Mouse (Mus musculus): Measurements from ENCODE around the gene Ccl17. TPM values are rescaled to one million over a fixed set of nuclear protein-coding genes. Genes with fewer than 3 reads are reported as not detected.
A peak's percentile ranks its signal among the peaks of the same experiment; 100 is the strongest.

The Ccl17 gene
- polyA plus RNA-seq (2015; fragmentation: Nextera tagmentation; extraction: Ambion mirVana), result 0.44 and 0.51 TPM in 2 replicates

GRCm38 (mm10) chr8:94810153-94810552 lies at the start of gene Ccl17:
Gene Ccl17, plus strand, starts transcription at chr8:94810453.
- no peaks in the 10 kb centered on the region for H3K36me3 ChIP-seq (ENCODE audit: control insufficient read depth, insufficient read depth)
- WGBS, result 25% methylated on average over 3 of the region's 3 CpGs
- H3K27ac ChIP-seq (ENCODE audit: low read length), result no peak within 1 kb of the TSS

GRCm38 (mm10) chr8:94767035-94767434 lies 43.2 kb upstream of the Ccl17 start:
- peaks cover 16% of the 10 kb centered on the region for H3K27me3 ChIP-seq (ENCODE audit: control insufficient read depth, insufficient read depth, low read length)
- no peak overlapping the region for H3K4me2 ChIP-seq (ENCODE audit: low read depth, low read length)
- WGBS, result 59% methylated on average over 9 of the region's 9 CpGs

More at GRCm38 (mm10) chr8:94810153-94810552, at the start of gene Ccl17:
- Histone ChIP-seq H3K27me3 (ENCODE audit: control insufficient read depth, insufficient read depth, low read length) (no peaks in the 10 kb centered on the region), H3K4me1 (ENCODE audit: control insufficient read depth, insufficient read depth, low read length) (no peaks in the 10 kb centered on the region), H3K4me3 (ENCODE audit: low read length) (no peak within 1 kb of the TSS), H3K9ac (ENCODE audit: low read length) (no peak within 1 kb of the TSS), H3K9me3 (replicated peaks; ENCODE audit: control insufficient read depth, low read length) (no peaks in the 10 kb centered on the region), H3K4me2 (ENCODE audit: low read depth, low read length) (no peak within 1 kb of the TSS)
- no peak for ATAC-seq (replicated peaks; ENCODE audit: extremely low read depth, insufficient read depth, low FRiP score)

GRCm38 (mm10) chr8:94770945-94771344 lies 39.3 kb upstream of the Ccl17 start:
- Histone ChIP-seq H3K4me2 (ENCODE audit: low read depth, low read length) (no peak overlapping the region; the same call in 1 of the 2 replicates), H3K9me3 (replicated peaks; ENCODE audit: control insufficient read depth, low read length) (no peaks in the 10 kb centered on the region), H3K36me3 (ENCODE audit: control insufficient read depth, insufficient read depth) (no peaks in the 10 kb centered on the region), H3K27me3 (ENCODE audit: control insufficient read depth, insufficient read depth, low read length) (peaks cover 16% of the 10 kb centered on the region), H3K4me1 (ENCODE audit: control insufficient read depth, insufficient read depth, low read length) (peaks cover 18% of the 10 kb centered on the region), H3K9ac (ENCODE audit: low read length) (no peak overlapping the region), H3K27ac (ENCODE audit: low read length) (no peak overlapping the region), H3K4me3 (ENCODE audit: low read length) (no peak overlapping the region)
- no peak for ATAC-seq (replicated peaks; ENCODE audit: extremely low read depth, insufficient read depth, low FRiP score)
- WGBS, result 37% methylated on average over 6 of the region's 6 CpGs

More at GRCm38 (mm10) chr8:94767035-94767434, 43.2 kb upstream of the Ccl17 start:
- no peak for ATAC-seq (replicated peaks; ENCODE audit: extremely low read depth, insufficient read depth, low FRiP score)
- no peak overlapping the region for H3K4me3 ChIP-seq (ENCODE audit: low read length)
- H3K27ac ChIP-seq (ENCODE audit: low read length), result no peak overlapping the region
- H3K9ac ChIP-seq (ENCODE audit: low read length), result no peak overlapping the region
- no peaks in the 10 kb centered on the region for H3K36me3 ChIP-seq (ENCODE audit: control insufficient read depth, insufficient read depth)
- peaks cover 12% of the 10 kb centered on the region for H3K4me1 ChIP-seq (ENCODE audit: control insufficient read depth, insufficient read depth, low read length)
- H3K9me3 ChIP-seq (replicated peaks; ENCODE audit: control insufficient read depth, low read length), result no peaks in the 10 kb centered on the region

DNA sequence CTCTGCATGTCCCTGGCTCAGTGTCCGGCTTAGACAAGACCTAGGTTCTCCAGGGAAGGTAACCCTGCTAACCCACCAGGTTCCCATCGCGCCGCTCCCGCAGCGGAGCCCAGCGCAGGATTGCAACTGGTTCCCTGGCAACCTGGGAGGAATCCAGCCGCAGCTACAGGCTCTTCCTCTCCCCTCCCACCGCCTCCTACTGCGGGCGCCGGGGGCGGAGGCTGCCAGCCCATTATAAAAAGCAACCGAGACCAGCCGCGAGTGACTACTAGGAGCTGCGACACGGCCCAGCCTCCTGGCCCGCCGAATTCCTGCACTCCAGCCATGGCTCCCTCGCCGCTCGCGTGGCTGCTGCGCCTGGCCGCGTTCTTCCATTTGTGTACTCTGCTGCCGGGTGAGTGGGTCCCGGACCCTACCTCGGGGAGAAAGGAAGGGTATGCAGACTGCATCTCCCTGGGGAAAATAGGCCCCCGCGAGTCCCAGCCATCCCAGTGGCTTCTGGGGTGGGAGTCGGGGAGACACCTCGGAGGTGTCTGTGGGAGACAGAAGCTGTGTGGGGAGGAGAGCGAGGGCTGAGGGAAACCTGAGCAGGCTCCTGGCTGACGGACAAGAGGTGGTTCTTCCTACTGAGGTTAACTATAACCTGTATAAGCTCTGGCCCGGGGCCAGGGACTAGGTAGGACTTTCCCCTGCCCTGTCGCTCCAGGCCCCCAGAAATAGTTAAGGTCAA lies 38.1 kb upstream of the Ccl17 start, which contains the start of gene Cx3cl1:
Gene Cx3cl1 (plus strand): TSS at position 69 of the 730 bp plus-strand sequence.
- 1% methylated on average over 38 of the region's 38 CpGs for WGBS
- no peaks in the 10 kb centered on the region for H3K36me3 ChIP-seq (ENCODE audit: control insufficient read depth, insufficient read depth)
- ATAC-seq (replicated peaks; ENCODE audit: extremely low read depth, insufficient read depth, low FRiP score), result peak; percentile 84
- H3K9ac ChIP-seq (ENCODE audit: low read length), result peak within 1 kb of the TSS; percentile 76
- H3K4me1 ChIP-seq (ENCODE audit: control insufficient read depth, insufficient read depth, low read length), result peaks cover 16% of the 10 kb centered on the region
- H3K27me3 ChIP-seq (ENCODE audit: control insufficient read depth, insufficient read depth, low read length), result peaks cover 16% of the 10 kb centered on the region
- peak within 1 kb of the TSS; percentile 51; the same call in 1 of the 2 replicates for H3K27ac ChIP-seq (ENCODE audit: low read length)
- no peaks in the 10 kb centered on the region for H3K9me3 ChIP-seq (replicated peaks; ENCODE audit: control insufficient read depth, low read length)
- H3K4me3 ChIP-seq (ENCODE audit: low read length), result peak within 1 kb of the TSS; percentile 64
- peak within 1 kb of the TSS; percentile 87 for H3K4me2 ChIP-seq (ENCODE audit: low read depth, low read length)

DNA sequence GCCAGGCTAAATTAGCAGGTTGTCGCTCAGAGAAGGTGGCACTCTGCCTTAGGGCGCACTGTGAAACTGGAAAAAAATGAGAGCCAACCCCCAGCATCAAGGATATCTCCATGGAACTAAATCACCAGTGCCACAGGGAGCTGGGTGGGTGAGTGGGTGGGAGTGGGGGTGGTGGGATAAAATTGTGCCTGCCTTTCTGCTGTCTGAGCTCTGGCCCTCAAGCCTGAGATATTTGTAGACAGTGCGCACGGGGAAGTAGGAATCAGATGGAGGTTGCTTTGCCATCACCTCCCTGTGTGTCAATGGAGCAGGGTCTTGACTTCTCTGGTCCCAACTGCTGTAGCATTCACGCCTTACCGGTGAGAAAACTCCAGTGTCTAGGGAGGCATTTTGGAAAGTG lies 37.2 kb upstream of the Ccl17 start:
- H3K9me3 ChIP-seq (replicated peaks; ENCODE audit: control insufficient read depth, low read length), result no peaks in the 10 kb centered on the region
- H3K9ac ChIP-seq (ENCODE audit: low read length), result no peak overlapping the region
- no peak for ATAC-seq (replicated peaks; ENCODE audit: extremely low read depth, insufficient read depth, low FRiP score)
- peaks cover 20% of the 10 kb centered on the region for H3K4me1 ChIP-seq (ENCODE audit: control insufficient read depth, insufficient read depth, low read length)
- no peaks in the 10 kb centered on the region for H3K36me3 ChIP-seq (ENCODE audit: control insufficient read depth, insufficient read depth)
- no peak overlapping the region for H3K27ac ChIP-seq (ENCODE audit: low read length)
- peak overlapping the region; percentile 87 for H3K4me2 ChIP-seq (ENCODE audit: low read depth, low read length)
- WGBS, result 58% methylated on average over 6 of the region's 6 CpGs
- H3K27me3 ChIP-seq (ENCODE audit: control insufficient read depth, insufficient read depth, low read length), result peaks cover 16% of the 10 kb centered on the region
- H3K4me3 ChIP-seq (ENCODE audit: low read length), result peak overlapping the region; percentile 64

GRCm38 (mm10) chr8:94773700-94774171 lies 36.5 kb upstream of the Ccl17 start:
- H3K9ac ChIP-seq (ENCODE audit: low read length), result no peak overlapping the region
- H3K36me3 ChIP-seq (ENCODE audit: control insufficient read depth, insufficient read depth), result no peaks in the 10 kb centered on the region
- WGBS, result 51% methylated on average over 12 of the region's 12 CpGs
- H3K4me1 ChIP-seq (ENCODE audit: control insufficient read depth, insufficient read depth, low read length), result peaks cover 27% of the 10 kb centered on the region
- no peak overlapping the region for H3K4me2 ChIP-seq (ENCODE audit: low read depth, low read length)
- no peaks in the 10 kb centered on the region for H3K9me3 ChIP-seq (replicated peaks; ENCODE audit: control insufficient read depth, low read length)
- peaks cover 16% of the 10 kb centered on the region for H3K27me3 ChIP-seq (ENCODE audit: control insufficient read depth, insufficient read depth, low read length)
- H3K27ac ChIP-seq (ENCODE audit: low read length), result no peak overlapping the region
- no peak overlapping the region for H3K4me3 ChIP-seq (ENCODE audit: low read length)
- no peak for ATAC-seq (replicated peaks; ENCODE audit: extremely low read depth, insufficient read depth, low FRiP score)

DNA sequence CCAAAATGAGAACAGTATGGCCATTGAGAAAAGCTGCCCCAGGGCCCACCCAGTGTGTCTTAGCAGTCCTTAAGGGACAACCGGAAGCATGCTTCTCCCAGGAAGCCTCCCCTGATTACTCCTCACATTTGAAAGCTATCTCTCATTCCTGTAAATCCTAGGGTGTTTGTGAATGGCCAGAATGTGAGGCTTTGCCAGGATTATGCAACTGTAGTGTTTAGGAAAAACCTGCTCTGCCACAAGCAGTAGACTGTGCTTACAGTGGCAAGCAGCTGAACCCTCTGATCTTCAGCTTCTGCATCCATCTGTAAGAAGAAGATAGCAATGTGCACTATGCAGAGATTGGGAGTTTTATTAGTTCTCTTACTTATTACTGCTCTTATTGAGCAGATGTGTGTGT lies 35.7 kb upstream of the Ccl17 start:
- H3K9me3 ChIP-seq (replicated peaks; ENCODE audit: control insufficient read depth, low read length), result no peaks in the 10 kb centered on the region
- H3K4me2 ChIP-seq (ENCODE audit: low read depth, low read length), result no peak overlapping the region
- H3K4me3 ChIP-seq (ENCODE audit: low read length), result no peak overlapping the region
- peaks cover 16% of the 10 kb centered on the region for H3K27me3 ChIP-seq (ENCODE audit: control insufficient read depth, insufficient read depth, low read length)
- no peak for ATAC-seq (replicated peaks; ENCODE audit: extremely low read depth, insufficient read depth, low FRiP score)
- H3K9ac ChIP-seq (ENCODE audit: low read length), result no peak overlapping the region
- 80% methylated on average over 1 of the region's 1 CpGs for WGBS
- H3K4me1 ChIP-seq (ENCODE audit: control insufficient read depth, insufficient read depth, low read length), result peaks cover 31% of the 10 kb centered on the region
- no peak overlapping the region for H3K27ac ChIP-seq (ENCODE audit: low read length)
- no peaks in the 10 kb centered on the region for H3K36me3 ChIP-seq (ENCODE audit: control insufficient read depth, insufficient read depth)

- Histone ChIP-seq H3K9ac (ENCODE audit: low read length) (no peak overlapping the region), H3K27me3 (ENCODE audit: control insufficient read depth, insufficient read depth, low read length) (peaks cover 4% of the 10 kb centered on the region), H3K4me1 (ENCODE audit: control insufficient read depth, insufficient read depth, low read length) (peaks cover 28% of the 10 kb centered on the region), H3K9me3 (replicated peaks; ENCODE audit: control insufficient read depth, low read length) (no peaks in the 10 kb centered on the region), H3K4me2 (ENCODE audit: low read depth, low read length) (no peak overlapping the region), H3K27ac (ENCODE audit: low read length) (no peak overlapping the region), H3K36me3 (ENCODE audit: control insufficient read depth, insufficient read depth) (no peaks in the 10 kb centered on the region), H3K4me3 (ENCODE audit: low read length) (no peak overlapping the region)
- 82% methylated on average over 2 of the region's 2 CpGs for WGBS
- no peak for ATAC-seq (replicated peaks; ENCODE audit: extremely low read depth, insufficient read depth, low FRiP score)
These were observed 33.9 kb upstream of the Ccl17 start for GRCm38 (mm10) chr8:94776346-94776745.

- Histone ChIP-seq H3K4me1 (ENCODE audit: control insufficient read depth, insufficient read depth, low read length) (peaks cover 21% of the 10 kb centered on the region), H3K27me3 (ENCODE audit: control insufficient read depth, insufficient read depth, low read length) (no peaks in the 10 kb centered on the region), H3K27ac (ENCODE audit: low read length) (peak overlapping the region; percentile 53; the same call in 1 of the 2 replicates), H3K36me3 (ENCODE audit: control insufficient read depth, insufficient read depth) (no peaks in the 10 kb centered on the region), H3K4me2 (ENCODE audit: low read depth, low read length) (no peak overlapping the region), H3K9ac (ENCODE audit: low read length) (no peak overlapping the region), H3K4me3 (ENCODE audit: low read length) (no peak overlapping the region), H3K9me3 (replicated peaks; ENCODE audit: control insufficient read depth, low read length) (no peaks in the 10 kb centered on the region)
- 23% methylated on average over 10 of the region's 10 CpGs for WGBS
- ATAC-seq (replicated peaks; ENCODE audit: extremely low read depth, insufficient read depth, low FRiP score), result peak; percentile 67; the same call in 1 of the 2 replicates
These were observed 32.2 kb upstream of the Ccl17 start for GRCm38 (mm10) chr8:94778036-94778435.

All from heart, embryonic 16.5 days (tissue).